Mouse (Mus musculus): ENCODE results near the gene Gucd1. TPM values are rescaled to one million over a fixed set of nuclear protein-coding genes. Genes with fewer than 3 reads are reported as not detected.
A peak's percentile ranks its signal among the peaks of the same experiment; 100 is the strongest.
"Not testable (repeated sequence)": the region's sequence is repeated elsewhere in the genome, so short reads cannot be mapped to it uniquely, and the experiment has no call there.

Gucd1 gene
- polyA plus RNA-seq, 1 experiment from 2014 or later, result 31.4 TPM

DNA sequence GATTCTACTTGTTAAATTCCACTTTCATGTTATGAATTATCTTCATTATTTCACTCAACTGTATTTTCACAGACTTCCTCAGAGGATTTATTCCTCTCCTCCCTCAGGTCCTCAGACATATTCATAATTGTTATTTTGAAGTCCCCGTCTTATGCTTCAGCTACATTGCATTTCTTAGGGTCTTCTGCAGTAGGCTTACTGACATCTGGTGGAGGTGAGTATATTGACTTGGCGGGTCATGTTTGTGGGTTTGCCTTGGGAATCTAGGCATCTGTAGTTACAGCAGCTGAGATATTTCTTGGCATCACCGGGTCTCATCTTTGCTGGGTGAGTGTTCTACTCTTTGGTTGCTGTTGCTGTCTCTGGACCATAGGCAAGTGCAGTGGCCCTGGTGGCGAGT is 116.8 kb downstream of the Gucd1 start, which contains the start of gene Upb1:
Gene Upb1, plus strand, starts transcription at position 158 of the 400 bp plus-strand sequence.
- H3K4me1 ChIP-seq (ENCODE audit: control insufficient read depth, insufficient read depth, low read length), result no peaks in the 10 kb centered on the region
- no peak within 1 kb of the TSS for H3K4me3 ChIP-seq (ENCODE audit: low read depth, low read length)
- no peak within 1 kb of the TSS for H3K9ac ChIP-seq (replicated peaks; ENCODE audit: low read length)
- no peak within 1 kb of the TSS for H3K27ac ChIP-seq (replicated peaks; ENCODE audit: low read depth, low read length)
- DNase-seq (ENCODE audit: low spot score) (no peak), ATAC-seq (replicated peaks; ENCODE audit: insufficient number of reproducible peaks, low FRiP score, low TSS enrichment, low read depth) (no peak)
- 81% methylated on average over 4 of the region's 4 CpGs for WGBS
- H3K27me3 ChIP-seq (ENCODE audit: control insufficient read depth, insufficient read depth, low read length), result no peaks in the 10 kb centered on the region
- H3K9me3 ChIP-seq (replicated peaks; ENCODE audit: control insufficient read depth, low read length), result no peaks in the 10 kb centered on the region
- H3K36me3 ChIP-seq (replicated peaks; ENCODE audit: control insufficient read depth, insufficient read depth, low read depth, low read length), result no peaks in the 10 kb centered on the region
- no peak within 1 kb of the TSS for H3K4me2 ChIP-seq (ENCODE audit: low read depth, low read length)

DNA sequence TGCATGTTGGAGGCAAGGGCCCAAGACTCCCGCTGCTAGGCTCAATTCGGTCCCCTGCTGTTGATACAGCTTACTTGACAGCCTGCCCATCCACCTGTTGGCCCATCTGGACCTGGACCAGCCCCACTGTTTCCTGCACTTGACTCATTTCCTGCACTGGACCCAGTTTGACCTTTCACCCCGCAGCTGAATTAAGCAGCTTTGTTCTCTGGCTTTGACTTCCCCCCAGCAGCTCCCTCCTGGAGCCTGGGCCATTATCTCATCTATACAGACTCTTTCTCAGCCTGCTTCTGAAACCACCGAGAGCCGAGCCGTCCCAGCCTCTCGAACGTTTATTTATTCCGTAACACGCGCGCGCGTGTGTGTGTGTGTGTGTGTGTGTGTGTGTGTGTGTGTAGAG is 120.8 kb downstream of the Gucd1 start:
- no peaks in the 10 kb centered on the region for H3K9me3 ChIP-seq (replicated peaks; ENCODE audit: control insufficient read depth, low read length)
- DNase-seq (ENCODE audit: low spot score) (peak; percentile 6), ATAC-seq (replicated peaks; ENCODE audit: insufficient number of reproducible peaks, low FRiP score, low TSS enrichment, low read depth) (no peak)
- no peak overlapping the region for H3K4me3 ChIP-seq (ENCODE audit: low read depth, low read length)
- H3K4me2 ChIP-seq (ENCODE audit: low read depth, low read length), result no peak overlapping the region
- 52% methylated on average over 14 of the region's 14 CpGs for WGBS
- H3K36me3 ChIP-seq (replicated peaks; ENCODE audit: control insufficient read depth, insufficient read depth, low read depth, low read length), result no peaks in the 10 kb centered on the region
- no peaks in the 10 kb centered on the region for H3K4me1 ChIP-seq (ENCODE audit: control insufficient read depth, insufficient read depth, low read length)
- no peak overlapping the region for H3K27ac ChIP-seq (replicated peaks; ENCODE audit: low read depth, low read length)
- H3K27me3 ChIP-seq (ENCODE audit: control insufficient read depth, insufficient read depth, low read length), result no peaks in the 10 kb centered on the region
- no peak overlapping the region for H3K9ac ChIP-seq (replicated peaks; ENCODE audit: low read length)

DNA sequence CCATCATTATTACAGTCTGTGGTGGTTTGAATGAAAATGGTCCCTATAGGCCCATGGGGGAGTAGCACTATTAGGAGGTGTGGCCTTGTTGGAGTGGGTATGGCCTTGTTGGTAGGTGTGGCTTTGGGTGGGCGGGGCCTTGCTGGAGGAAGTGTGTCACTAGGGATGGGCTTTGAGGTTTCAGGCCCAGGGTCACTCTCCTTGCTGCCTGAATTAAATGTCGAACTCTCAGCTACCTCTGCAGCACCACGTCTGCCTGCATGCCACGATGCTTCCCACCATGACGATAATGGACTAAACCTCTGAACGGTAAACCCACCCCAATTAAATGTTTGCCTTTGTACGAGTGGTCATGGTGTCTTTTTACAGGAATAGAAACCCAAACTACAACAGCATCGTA is 123.0 kb downstream of the Gucd1 start:
- Histone ChIP-seq H3K27ac (replicated peaks; ENCODE audit: low read depth, low read length) (no peak overlapping the region), H3K36me3 (replicated peaks; ENCODE audit: control insufficient read depth, insufficient read depth, low read depth, low read length) (no peaks in the 10 kb centered on the region), H3K27me3 (ENCODE audit: control insufficient read depth, insufficient read depth, low read length) (no peaks in the 10 kb centered on the region), H3K4me2 (ENCODE audit: low read depth, low read length) (no peak overlapping the region), H3K4me3 (ENCODE audit: low read depth, low read length) (no peak overlapping the region), H3K9ac (replicated peaks; ENCODE audit: low read length) (no peak overlapping the region), H3K9me3 (replicated peaks; ENCODE audit: control insufficient read depth, low read length) (no peaks in the 10 kb centered on the region), H3K4me1 (ENCODE audit: control insufficient read depth, insufficient read depth, low read length) (no peaks in the 10 kb centered on the region)
- ATAC-seq (replicated peaks; ENCODE audit: insufficient number of reproducible peaks, low FRiP score, low TSS enrichment, low read depth) (no peak; the same call in 1 of the 2 replicates), DNase-seq (ENCODE audit: low spot score) (no peak)
- 84% methylated on average over 8 of the region's 8 CpGs for WGBS

DNA sequence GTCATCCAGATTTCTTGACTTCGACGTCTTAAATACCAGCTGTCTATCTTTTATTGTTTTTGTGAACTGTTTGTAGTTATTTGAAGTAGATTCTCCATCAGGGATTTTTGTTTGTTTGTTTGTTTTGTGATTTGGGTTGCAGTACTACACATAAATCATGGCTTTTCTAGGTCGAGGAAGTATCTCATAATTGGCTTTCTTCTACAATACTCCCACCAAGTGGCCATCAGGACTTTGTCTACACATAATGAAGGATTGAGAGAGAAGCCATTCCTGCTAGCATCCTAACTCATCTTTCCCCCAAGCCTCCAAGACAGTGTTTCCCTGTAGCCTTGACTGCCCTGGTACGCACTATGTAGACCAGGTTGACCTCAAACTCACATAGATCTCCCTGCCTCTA is 126.9 kb downstream of the Gucd1 start:
- ATAC-seq (replicated peaks; ENCODE audit: insufficient number of reproducible peaks, low FRiP score, low TSS enrichment, low read depth), result no peak
- Histone ChIP-seq H3K36me3 (replicated peaks; ENCODE audit: control insufficient read depth, insufficient read depth, low read depth, low read length) (no peaks in the 10 kb centered on the region), H3K9me3 (replicated peaks; ENCODE audit: control insufficient read depth, low read length) (no peaks in the 10 kb centered on the region)

DNA sequence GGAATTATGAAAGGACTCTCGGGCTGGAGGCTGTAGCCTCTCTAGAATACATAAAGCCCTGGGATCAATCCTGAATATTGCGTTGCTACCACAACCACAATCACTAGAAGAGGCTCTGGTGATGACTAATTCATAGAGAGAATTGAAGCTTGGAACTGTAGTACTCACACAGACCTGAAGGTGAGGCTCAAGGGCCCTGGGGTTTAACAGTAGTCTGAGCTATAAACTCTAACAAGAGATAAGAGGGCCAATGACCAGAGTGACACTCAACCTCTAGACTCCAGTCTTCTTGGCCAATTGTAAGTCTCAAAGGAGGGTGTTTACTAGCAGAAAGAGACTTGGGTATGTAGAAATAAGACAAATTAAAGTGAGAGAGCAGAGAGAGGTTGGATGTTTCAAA is 127.6 kb downstream of the Gucd1 start:
- no peak for DNase-seq (ENCODE audit: low spot score)
- no peaks in the 10 kb centered on the region for H3K4me1 ChIP-seq (ENCODE audit: control insufficient read depth, insufficient read depth, low read length)
- no peaks in the 10 kb centered on the region for H3K9me3 ChIP-seq (replicated peaks; ENCODE audit: control insufficient read depth, low read length)
- ATAC-seq (replicated peaks; ENCODE audit: insufficient number of reproducible peaks, low FRiP score, low TSS enrichment, low read depth), result no peak
- H3K9ac ChIP-seq (replicated peaks; ENCODE audit: low read length), result no peak overlapping the region
- 86% methylated on average over 2 of the region's 2 CpGs for WGBS
- no peaks in the 10 kb centered on the region for H3K36me3 ChIP-seq (replicated peaks; ENCODE audit: control insufficient read depth, insufficient read depth, low read depth, low read length)
- H3K27ac ChIP-seq (replicated peaks; ENCODE audit: low read depth, low read length), result no peak overlapping the region
- no peak overlapping the region for H3K4me3 ChIP-seq (ENCODE audit: low read depth, low read length)
- no peak overlapping the region for H3K4me2 ChIP-seq (ENCODE audit: low read depth, low read length)
- H3K27me3 ChIP-seq (ENCODE audit: control insufficient read depth, insufficient read depth, low read length), result no peaks in the 10 kb centered on the region

More for the DNA sequence above, 126.9 kb downstream of the Gucd1 start:
- H3K9ac ChIP-seq (replicated peaks; ENCODE audit: low read length), result no peak overlapping the region
- DNase-seq (ENCODE audit: low spot score), result no peak
- WGBS, result 90% methylated on average over 4 of the region's 4 CpGs
- H3K27ac ChIP-seq (replicated peaks; ENCODE audit: low read depth, low read length), result no peak overlapping the region
- H3K4me3 ChIP-seq (ENCODE audit: low read depth, low read length), result no peak overlapping the region
- H3K27me3 ChIP-seq (ENCODE audit: control insufficient read depth, insufficient read depth, low read length), result no peaks in the 10 kb centered on the region
- no peak overlapping the region for H3K4me2 ChIP-seq (ENCODE audit: low read depth, low read length)
- H3K4me1 ChIP-seq (ENCODE audit: control insufficient read depth, insufficient read depth, low read length), result no peaks in the 10 kb centered on the region

DNA sequence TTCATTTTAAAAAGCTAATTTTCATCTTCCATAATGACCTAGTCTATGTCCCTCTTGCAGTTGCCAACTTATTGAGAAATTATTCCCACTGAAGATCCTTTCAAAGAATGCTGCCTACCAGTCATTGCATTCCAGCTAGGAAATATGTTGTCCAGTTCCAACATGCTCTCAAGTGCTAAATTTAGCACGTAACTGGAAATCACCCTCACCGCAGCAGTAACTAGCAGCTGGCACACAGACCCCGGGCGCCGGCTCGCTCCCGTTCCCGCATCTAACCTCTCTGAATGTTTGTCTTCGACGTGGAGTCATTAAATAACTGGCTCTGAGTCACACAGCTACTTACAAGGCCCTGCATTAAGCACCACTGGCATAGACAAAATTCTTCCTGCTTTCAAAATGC is 139.1 kb downstream of the Gucd1 start:
- Histone ChIP-seq H3K36me3 (replicated peaks; ENCODE audit: control insufficient read depth, insufficient read depth, low read depth, low read length) (no peaks in the 10 kb centered on the region), H3K27ac (replicated peaks; ENCODE audit: low read depth, low read length) (no peak overlapping the region), H3K4me3 (ENCODE audit: low read depth, low read length) (no peak overlapping the region), H3K27me3 (ENCODE audit: control insufficient read depth, insufficient read depth, low read length) (no peaks in the 10 kb centered on the region), H3K4me1 (ENCODE audit: control insufficient read depth, insufficient read depth, low read length) (no peaks in the 10 kb centered on the region), H3K9me3 (replicated peaks; ENCODE audit: control insufficient read depth, low read length) (no peaks in the 10 kb centered on the region), H3K4me2 (ENCODE audit: low read depth, low read length) (no peak overlapping the region), H3K9ac (replicated peaks; ENCODE audit: low read length) (no peak overlapping the region)
- no peak for DNase-seq (ENCODE audit: low spot score)
- no peak for ATAC-seq (replicated peaks; ENCODE audit: insufficient number of reproducible peaks, low FRiP score, low TSS enrichment, low read depth)
- WGBS, result 85% methylated on average over 10 of the region's 10 CpGs

DNA sequence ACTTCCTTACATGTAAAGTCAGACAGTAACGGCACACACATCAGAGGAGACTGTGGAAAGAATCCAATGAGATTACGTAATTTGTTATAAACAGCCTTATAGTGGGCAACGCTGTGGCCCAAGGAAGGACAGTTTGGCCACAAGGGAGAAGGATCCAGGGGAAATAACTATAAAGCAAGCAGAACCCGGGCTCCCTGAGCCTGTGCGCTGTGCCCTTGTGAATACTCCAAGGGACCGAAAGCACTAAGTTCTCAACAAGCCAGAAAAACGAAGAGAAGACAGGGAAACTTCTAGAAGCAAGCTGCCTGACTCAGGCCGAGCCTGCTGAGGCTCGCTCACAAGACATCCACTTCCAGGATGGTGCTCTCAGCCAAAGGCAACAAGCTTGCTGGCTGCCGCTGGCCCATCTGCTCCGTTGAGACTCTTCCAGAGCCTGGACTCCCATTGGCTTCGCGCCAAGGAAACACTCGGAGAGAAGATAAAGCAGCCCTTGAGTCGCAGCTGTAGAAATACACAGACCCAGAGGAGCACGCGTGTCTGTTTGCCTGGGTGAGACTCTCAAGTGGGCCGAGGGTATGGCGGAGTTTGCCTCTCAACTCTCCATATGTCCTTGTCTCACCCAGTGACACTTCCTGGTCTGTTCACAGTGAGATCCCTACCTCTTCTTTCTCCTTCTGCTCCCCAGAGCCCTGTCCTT is 144.0 kb downstream of the Gucd1 start:
- not testable (repeated sequence) for H3K9ac ChIP-seq (replicated peaks; ENCODE audit: low read length); H3K4me3 ChIP-seq (ENCODE audit: low read depth, low read length); H3K4me1 ChIP-seq (ENCODE audit: control insufficient read depth, insufficient read depth, low read length); H3K4me2 ChIP-seq (ENCODE audit: low read depth, low read length); H3K36me3 ChIP-seq (replicated peaks; ENCODE audit: control insufficient read depth, insufficient read depth, low read depth, low read length); H3K9me3 ChIP-seq (replicated peaks; ENCODE audit: control insufficient read depth, low read length); DNase-seq (ENCODE audit: low spot score); ATAC-seq (replicated peaks; ENCODE audit: insufficient number of reproducible peaks, low FRiP score, low TSS enrichment, low read depth); H3K27ac ChIP-seq (replicated peaks; ENCODE audit: low read depth, low read length); H3K27me3 ChIP-seq (ENCODE audit: control insufficient read depth, insufficient read depth, low read length)
- 86% methylated on average over 11 of the region's 19 CpGs for WGBS

DNA sequence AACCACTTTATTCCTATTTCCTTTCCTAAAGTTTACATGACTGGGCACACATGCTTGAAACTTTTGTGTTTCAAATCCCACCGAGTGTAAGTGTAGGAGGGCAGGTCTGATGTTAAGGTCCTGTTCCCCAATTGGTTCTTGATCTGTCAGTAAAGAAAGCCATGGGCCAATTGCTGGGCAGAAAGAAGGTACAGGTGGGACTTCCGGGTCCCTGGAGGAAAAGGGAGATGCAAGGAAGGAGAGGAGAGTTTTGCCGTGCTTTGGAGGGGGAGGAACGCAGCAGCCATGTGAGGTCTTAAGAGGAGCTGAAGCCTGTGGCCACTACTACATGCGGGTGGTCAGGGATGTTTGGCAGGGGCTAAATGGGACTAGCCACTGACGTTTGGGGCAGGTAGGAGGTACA is 152.5 kb downstream of the Gucd1 start:
- no peak overlapping the region for H3K27ac ChIP-seq (replicated peaks; ENCODE audit: low read depth, low read length)
- H3K4me3 ChIP-seq (ENCODE audit: low read depth, low read length), result peak overlapping the region; percentile 9; the same call in 1 of the 2 replicates
- 58% methylated on average over 6 of the region's 6 CpGs for WGBS
- no peaks in the 10 kb centered on the region for H3K27me3 ChIP-seq (ENCODE audit: control insufficient read depth, insufficient read depth, low read length)
- DNase-seq (ENCODE audit: low spot score) (no peak), ATAC-seq (replicated peaks; ENCODE audit: insufficient number of reproducible peaks, low FRiP score, low TSS enrichment, low read depth) (no peak)
- H3K4me1 ChIP-seq (ENCODE audit: control insufficient read depth, insufficient read depth, low read length), result no peaks in the 10 kb centered on the region
- no peaks in the 10 kb centered on the region for H3K9me3 ChIP-seq (replicated peaks; ENCODE audit: control insufficient read depth, low read length)
- H3K9ac ChIP-seq (replicated peaks; ENCODE audit: low read length), result no peak overlapping the region
- H3K36me3 ChIP-seq (replicated peaks; ENCODE audit: control insufficient read depth, insufficient read depth, low read depth, low read length), result no peaks in the 10 kb centered on the region
- H3K4me2 ChIP-seq (ENCODE audit: low read depth, low read length), result no peak overlapping the region
